Mouse (Mus musculus): ENCODE data around the gene Hal. TPM values are rescaled to one million over a fixed set of nuclear protein-coding genes. Genes with fewer than 3 reads are reported as not detected.

Gene Hal
- 236 TPM for polyA plus RNA-seq (2014; fragmentation: Illumina TruSeq; extraction: RNeasy Lipid Tissue Mini Kit (QIAGEN cat#74804); ENCODE audit: low read depth, low replicate concordance)

DNA sequence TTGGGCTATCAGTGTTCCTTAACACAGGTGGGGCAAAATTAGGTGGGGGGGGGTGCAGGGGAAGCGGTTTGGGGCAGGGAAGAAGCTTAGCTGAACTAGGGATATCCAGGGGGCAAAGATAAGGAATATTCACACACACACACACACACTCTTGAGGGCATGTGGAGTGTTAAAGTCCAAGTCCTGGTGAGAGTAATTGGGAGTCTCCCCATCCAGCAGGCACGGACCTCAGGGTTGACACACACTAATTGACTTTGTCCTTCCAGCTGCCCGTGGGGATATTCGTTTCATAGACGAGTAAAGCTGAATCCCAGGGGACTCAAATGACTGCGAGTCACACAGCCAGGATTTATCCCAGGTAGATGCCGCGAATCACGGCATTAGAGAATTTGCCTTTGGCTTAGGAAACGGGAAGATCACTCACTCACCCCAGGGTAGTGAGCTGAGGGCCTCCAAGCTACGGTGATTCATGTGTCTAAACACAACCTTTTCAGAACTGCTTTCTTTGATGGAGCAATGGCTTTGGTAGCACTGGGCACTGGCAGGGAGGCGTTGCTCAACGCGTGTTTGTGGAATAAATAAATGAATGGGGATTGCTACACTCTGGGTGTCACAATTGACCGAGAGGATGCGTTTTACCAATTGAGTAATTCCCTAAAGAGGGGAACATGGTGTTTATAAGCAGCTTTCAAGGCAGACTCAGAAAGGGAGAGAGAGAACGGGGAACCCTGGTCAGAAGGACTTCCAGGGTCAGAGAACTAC is at the start of gene Hal:
Hal (plus strand) TSS at position 703 of the 762 bp plus-strand sequence.

GRCm38 (mm10) chr10:93539775-93540430 is 51.3 kb downstream of the Hal start, which contains the start of gene Amdhd1:
Gene Amdhd1 (minus strand): TSS chr10:93540033.

GRCm38 (mm10) chr10:93540431-93541210 is 52.1 kb downstream of the Hal start, which contains the start of gene Ccdc38:
Gene Ccdc38 (plus strand): TSS chr10:93540632.

Other genes with a start within 250 kb of the Hal start
- gene Elk3, start 177.6 kb upstream of the Hal start, polyA plus RNA-seq (2014; fragmentation: Illumina TruSeq; extraction: RNeasy Lipid Tissue Mini Kit (QIAGEN cat#74804); ENCODE audit: low read depth, low replicate concordance) = 7.2 TPM
- gene Lta4h, start 35.4 kb upstream of the Hal start, polyA plus RNA-seq (2014; fragmentation: Illumina TruSeq; extraction: RNeasy Lipid Tissue Mini Kit (QIAGEN cat#74804); ENCODE audit: low read depth, low replicate concordance) = 24.1 TPM
- 197 TPM for gene Amdhd1, start 51.3 kb downstream of the Hal start, polyA plus RNA-seq (2014; fragmentation: Illumina TruSeq; extraction: RNeasy Lipid Tissue Mini Kit (QIAGEN cat#74804); ENCODE audit: low read depth, low replicate concordance)
- 0.64 TPM for gene Ccdc38, start 51.9 kb downstream of the Hal start, polyA plus RNA-seq (2014; fragmentation: Illumina TruSeq; extraction: RNeasy Lipid Tissue Mini Kit (QIAGEN cat#74804); ENCODE audit: low read depth, low replicate concordance)
- gene Snrpf, start 100.9 kb downstream of the Hal start, polyA plus RNA-seq (2014; fragmentation: Illumina TruSeq; extraction: RNeasy Lipid Tissue Mini Kit (QIAGEN cat#74804); ENCODE audit: low read depth, low replicate concordance) = 14.6 TPM
- gene Ntn4, start 151.9 kb downstream of the Hal start, polyA plus RNA-seq (2014; fragmentation: Illumina TruSeq; extraction: RNeasy Lipid Tissue Mini Kit (QIAGEN cat#74804); ENCODE audit: low read depth, low replicate concordance) = 6.9 TPM